Mouse (Mus musculus): ENCODE measurements around the gene Zbtb7a. TPM values are rescaled to one million over a fixed set of nuclear protein-coding genes. Genes with fewer than 3 reads are reported as not detected.
A peak's percentile ranks its signal among the peaks of the same experiment; 100 is the strongest.
"Not testable (repeated sequence)": the region's sequence is repeated elsewhere in the genome, so short reads cannot be mapped to it uniquely, and the experiment has no call there.

Zbtb7a gene
- polyA plus RNA-seq, 1 experiment from 2014 or later = 25.5 TPM

- H3K4me2 ChIP-seq (ENCODE audit: low read depth, low read length) = no peak overlapping the region
- peaks cover 33% of the 10 kb centered on the region for H3K4me1 ChIP-seq (ENCODE audit: control insufficient read depth, insufficient read depth, low read length)
Measured at GRCm38 (mm10) chr10:81179451-81180342, 44.7 kb downstream of the Zbtb7a start.

GRCm38 (mm10) chr10:81180946-81181345 lies 45.9 kb downstream of the Zbtb7a start:
- Histone ChIP-seq H3K4me1 (ENCODE audit: control insufficient read depth, insufficient read depth, low read length) (peaks cover 32% of the 10 kb centered on the region), H3K4me3 (ENCODE audit: low read length) (no peak overlapping the region), H3K27me3 (ENCODE audit: control insufficient read depth, insufficient read depth, low read length) (no peaks in the 10 kb centered on the region), H3K36me3 (ENCODE audit: control insufficient read depth, insufficient read depth) (peaks cover 53% of the 10 kb centered on the region), H3K27ac (ENCODE audit: low read length) (no peak overlapping the region), H3K4me2 (ENCODE audit: low read depth, low read length) (no peak overlapping the region), H3K9ac (ENCODE audit: low read length) (no peak overlapping the region), H3K9me3 (replicated peaks; ENCODE audit: control insufficient read depth, low read length) (no peaks in the 10 kb centered on the region)
- no peak for ATAC-seq (replicated peaks; ENCODE audit: extremely low read depth, insufficient read depth, low FRiP score)
- 88% methylated on average over 13 of the region's 13 CpGs for WGBS

More at GRCm38 (mm10) chr10:81179451-81180342, 44.7 kb downstream of the Zbtb7a start:
- Histone ChIP-seq H3K27ac (ENCODE audit: low read length) (no peak overlapping the region), H3K9me3 (replicated peaks; ENCODE audit: control insufficient read depth, low read length) (no peaks in the 10 kb centered on the region), H3K9ac (ENCODE audit: low read length) (no peak overlapping the region), H3K36me3 (ENCODE audit: control insufficient read depth, insufficient read depth) (peaks cover 48% of the 10 kb centered on the region), H3K4me3 (ENCODE audit: low read length) (no peak overlapping the region), H3K27me3 (ENCODE audit: control insufficient read depth, insufficient read depth, low read length) (no peaks in the 10 kb centered on the region)
- WGBS = 90% methylated on average over 32 of the region's 32 CpGs
- ATAC-seq (replicated peaks; ENCODE audit: extremely low read depth, insufficient read depth, low FRiP score) = no peak

GRCm38 (mm10) chr10:81181860-81182259 lies 46.8 kb downstream of the Zbtb7a start:
- peaks cover 53% of the 10 kb centered on the region for H3K36me3 ChIP-seq (ENCODE audit: control insufficient read depth, insufficient read depth)
- H3K9ac ChIP-seq (ENCODE audit: low read length); ATAC-seq (replicated peaks; ENCODE audit: extremely low read depth, insufficient read depth, low FRiP score); H3K4me2 ChIP-seq (ENCODE audit: low read depth, low read length); H3K4me3 ChIP-seq (ENCODE audit: low read length); H3K27me3 ChIP-seq (ENCODE audit: control insufficient read depth, insufficient read depth, low read length); H3K9me3 ChIP-seq (replicated peaks; ENCODE audit: control insufficient read depth, low read length): not testable (repeated sequence)
- 66% methylated on average over 12 of the region's 12 CpGs for WGBS
- H3K27ac ChIP-seq (ENCODE audit: low read length) = peak overlapping the region; percentile 41; the same call in 1 of the 2 replicates
- H3K4me1 ChIP-seq (ENCODE audit: control insufficient read depth, insufficient read depth, low read length) = peaks cover 32% of the 10 kb centered on the region

- H3K27ac ChIP-seq (ENCODE audit: low read length) = peak within 1 kb of the TSS; percentile 88
- H3K9me3 ChIP-seq (replicated peaks; ENCODE audit: control insufficient read depth, low read length) = no peaks in the 10 kb centered on the region
- peak within 1 kb of the TSS; percentile 79 for H3K4me3 ChIP-seq (ENCODE audit: low read length)
- peaks cover 30% of the 10 kb centered on the region for H3K4me1 ChIP-seq (ENCODE audit: control insufficient read depth, insufficient read depth, low read length)
- no peaks in the 10 kb centered on the region for H3K27me3 ChIP-seq (ENCODE audit: control insufficient read depth, insufficient read depth, low read length)
- 5% methylated on average over 53 of the region's 53 CpGs for WGBS
- peaks cover 53% of the 10 kb centered on the region for H3K36me3 ChIP-seq (ENCODE audit: control insufficient read depth, insufficient read depth)
- peak within 1 kb of the TSS; percentile 75 for H3K4me2 ChIP-seq (ENCODE audit: low read depth, low read length)
- ATAC-seq (replicated peaks; ENCODE audit: extremely low read depth, insufficient read depth, low FRiP score) = peak; percentile 94
- peak within 1 kb of the TSS; percentile 86 for H3K9ac ChIP-seq (ENCODE audit: low read length)
Measured at GRCm38 (mm10) chr10:81182336-81183333, 47.6 kb downstream of the Zbtb7a start, which contains the start of gene Dapk3. Dapk3 (plus strand) TSS chr10:81183005.

GRCm38 (mm10) chr10:81183805-81184204 lies 48.8 kb downstream of the Zbtb7a start, which contains the start of gene 4930442H23Rik:
4930442H23Rik (minus strand) TSS chr10:81183849.
- WGBS = 74% methylated on average over 5 of the region's 5 CpGs
- H3K36me3 ChIP-seq (ENCODE audit: control insufficient read depth, insufficient read depth) = peaks cover 44% of the 10 kb centered on the region
- peak within 1 kb of the TSS; percentile 79 for H3K4me3 ChIP-seq (ENCODE audit: low read length)
- no peak for ATAC-seq (replicated peaks; ENCODE audit: extremely low read depth, insufficient read depth, low FRiP score)
- no peaks in the 10 kb centered on the region for H3K27me3 ChIP-seq (ENCODE audit: control insufficient read depth, insufficient read depth, low read length)
- peak within 1 kb of the TSS; percentile 75 for H3K4me2 ChIP-seq (ENCODE audit: low read depth, low read length)
- H3K9ac ChIP-seq (ENCODE audit: low read length) = peak within 1 kb of the TSS; percentile 86
- peak within 1 kb of the TSS; percentile 88 for H3K27ac ChIP-seq (ENCODE audit: low read length)
- peaks cover 20% of the 10 kb centered on the region for H3K4me1 ChIP-seq (ENCODE audit: control insufficient read depth, insufficient read depth, low read length)
- no peaks in the 10 kb centered on the region for H3K9me3 ChIP-seq (replicated peaks; ENCODE audit: control insufficient read depth, low read length)

GRCm38 (mm10) chr10:81184765-81185164 lies 49.7 kb downstream of the Zbtb7a start:
- ATAC-seq (replicated peaks; ENCODE audit: extremely low read depth, insufficient read depth, low FRiP score) = no peak; the same call in 1 of the 2 replicates
- no peaks in the 10 kb centered on the region for H3K9me3 ChIP-seq (replicated peaks; ENCODE audit: control insufficient read depth, low read length)
- H3K9ac ChIP-seq (ENCODE audit: low read length) = no peak overlapping the region
- H3K4me1 ChIP-seq (ENCODE audit: control insufficient read depth, insufficient read depth, low read length) = peaks cover 20% of the 10 kb centered on the region
- peaks cover 35% of the 10 kb centered on the region for H3K36me3 ChIP-seq (ENCODE audit: control insufficient read depth, insufficient read depth)
- H3K4me3 ChIP-seq (ENCODE audit: low read length) = no peak overlapping the region
- H3K27ac ChIP-seq (ENCODE audit: low read length) = peak overlapping the region; percentile 43
- WGBS = 13% methylated on average over 4 of the region's 4 CpGs
- H3K27me3 ChIP-seq (ENCODE audit: control insufficient read depth, insufficient read depth, low read length) = no peaks in the 10 kb centered on the region
- H3K4me2 ChIP-seq (ENCODE audit: low read depth, low read length) = no peak overlapping the region

- H3K4me3 ChIP-seq (ENCODE audit: low read length) = no peak overlapping the region
- no peaks in the 10 kb centered on the region for H3K27me3 ChIP-seq (ENCODE audit: control insufficient read depth, insufficient read depth, low read length)
- H3K9me3 ChIP-seq (replicated peaks; ENCODE audit: control insufficient read depth, low read length) = no peaks in the 10 kb centered on the region
- WGBS = 93% methylated on average over 9 of the region's 9 CpGs
- H3K4me1 ChIP-seq (ENCODE audit: control insufficient read depth, insufficient read depth, low read length) = peaks cover 24% of the 10 kb centered on the region
- no peak overlapping the region for H3K9ac ChIP-seq (ENCODE audit: low read length)
- no peak for ATAC-seq (replicated peaks; ENCODE audit: extremely low read depth, insufficient read depth, low FRiP score)
- H3K4me2 ChIP-seq (ENCODE audit: low read depth, low read length) = no peak overlapping the region
- peaks cover 21% of the 10 kb centered on the region for H3K36me3 ChIP-seq (ENCODE audit: control insufficient read depth, insufficient read depth)
- H3K27ac ChIP-seq (ENCODE audit: low read length) = no peak overlapping the region
Measured at GRCm38 (mm10) chr10:81187161-81187560, 52.1 kb downstream of the Zbtb7a start.

- WGBS = 82% methylated on average over 26 of the region's 26 CpGs
- Histone ChIP-seq H3K4me3 (ENCODE audit: low read length) (no peak overlapping the region), H3K27ac (ENCODE audit: low read length) (no peak overlapping the region), H3K9ac (ENCODE audit: low read length) (no peak overlapping the region), H3K9me3 (replicated peaks; ENCODE audit: control insufficient read depth, low read length) (no peaks in the 10 kb centered on the region), H3K4me2 (ENCODE audit: low read depth, low read length) (no peak overlapping the region), H3K36me3 (ENCODE audit: control insufficient read depth, insufficient read depth) (peaks cover 16% of the 10 kb centered on the region), H3K4me1 (ENCODE audit: control insufficient read depth, insufficient read depth, low read length) (peaks cover 29% of the 10 kb centered on the region), H3K27me3 (ENCODE audit: control insufficient read depth, insufficient read depth, low read length) (no peaks in the 10 kb centered on the region)
- ATAC-seq (replicated peaks; ENCODE audit: extremely low read depth, insufficient read depth, low FRiP score) = no peak
Measured at GRCm38 (mm10) chr10:81189821-81190220, 54.8 kb downstream of the Zbtb7a start.
